Mouse (Mus musculus) 3134 (cell line): ENCODE results near the gene Vmn1r51.
"Not testable (repeated sequence)": the region's sequence is repeated elsewhere in the genome, so short reads cannot be mapped to it uniquely, and the experiment has no call there.

Experiments used
- DNase-seq: peaks from one replicate; pipeline ENCODE4 v3.0.0-alpha.2; 2011; ENCODE audit warnings: low spot score; ENCODE audit not compliant: insufficient read length; ENCODE audit errors: extremely low read depth

The Vmn1r51 gene

DNA sequence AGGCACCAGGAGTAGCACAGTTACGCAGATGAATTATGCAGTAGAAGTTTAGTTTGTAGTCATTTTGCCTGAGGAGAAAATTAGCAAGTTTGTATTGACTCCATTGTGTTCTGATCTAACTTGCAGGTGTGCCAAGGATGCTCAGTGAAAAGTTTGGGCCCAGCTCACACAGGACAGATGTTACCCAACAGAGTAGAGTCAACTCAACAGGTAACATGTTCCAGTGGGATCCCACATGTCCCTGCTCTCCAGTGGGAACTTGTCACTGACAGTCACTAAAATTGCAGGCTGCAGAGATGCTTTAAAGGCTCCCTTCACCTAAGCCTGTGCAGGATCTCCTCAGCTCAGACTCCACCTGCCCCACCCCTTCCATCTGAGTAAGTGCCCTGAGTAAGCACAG is at the start of gene Vmn1r51:
Vmn1r51 (plus strand) TSS at position 301 of the 400 bp plus-strand sequence.
- not testable (repeated sequence) for DNase-seq

DNA sequence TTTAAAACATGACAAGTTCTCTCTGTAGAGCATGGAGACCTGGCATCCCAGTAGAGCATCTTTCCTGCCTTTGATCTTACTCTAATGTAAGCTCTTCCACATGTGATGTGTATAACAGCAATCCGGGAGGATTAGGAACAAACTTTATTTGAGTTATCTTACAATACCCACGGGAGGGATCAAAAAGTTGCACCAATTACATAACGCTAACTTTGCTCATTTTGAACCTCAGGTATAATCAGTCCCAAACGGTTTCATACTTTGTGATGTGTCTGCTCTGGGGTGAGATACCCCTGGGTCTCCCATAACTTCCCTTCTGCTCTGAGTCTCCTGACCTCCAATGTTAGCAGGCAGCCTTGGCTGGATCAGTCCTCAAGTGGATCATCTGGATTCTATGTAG is 44.0 kb upstream of the Vmn1r51 start, which contains the start of gene Vmn1r49:
Vmn1r49 (minus strand) TSS at position 101 of the 400 bp plus-strand sequence.
- DNase-seq, result no peak

DNA sequence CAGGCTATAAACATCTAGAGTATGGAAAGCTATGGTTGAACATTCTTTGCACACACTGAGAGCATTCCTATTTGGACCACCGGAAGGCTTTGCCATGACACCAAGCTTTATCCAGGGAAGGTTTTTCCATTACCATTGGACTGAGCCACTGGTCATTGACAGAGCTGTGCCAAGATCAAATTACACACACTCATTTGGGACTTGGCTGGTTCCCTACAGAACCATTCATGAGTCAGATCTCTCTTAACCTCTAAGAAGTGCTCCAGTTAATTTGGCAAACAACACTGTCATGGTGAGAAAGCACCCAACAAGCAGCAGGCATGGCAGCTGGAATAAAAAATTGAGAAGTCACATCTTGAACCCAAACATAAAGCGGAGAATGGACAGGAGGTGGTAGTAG is 21.8 kb upstream of the Vmn1r51 start:
- peak; percentile 2 for DNase-seq

DNA sequence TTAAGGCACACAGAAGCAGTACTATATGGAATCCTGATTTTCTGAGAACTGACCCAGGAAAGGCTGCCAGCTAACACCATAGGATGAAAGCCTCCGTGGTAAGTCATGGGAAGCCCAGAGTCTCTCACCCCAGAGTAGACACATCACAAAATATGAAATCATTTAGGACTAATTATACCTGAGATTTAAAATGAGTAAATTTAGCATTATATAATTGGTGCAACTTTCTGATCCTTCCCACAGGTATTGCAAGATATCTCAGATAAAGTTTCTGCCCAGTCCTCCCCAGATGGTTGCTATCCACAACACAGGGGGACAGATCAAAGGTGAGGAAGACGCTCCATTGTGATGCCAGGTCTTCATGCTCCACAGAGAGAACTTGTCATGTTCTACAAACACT is 21.3 kb upstream of the Vmn1r51 start, which contains the start of gene Vmn1r50:
Vmn1r50 (plus strand) TSS at position 301 of the 400 bp plus-strand sequence.
- DNase-seq, result no peak

DNA sequence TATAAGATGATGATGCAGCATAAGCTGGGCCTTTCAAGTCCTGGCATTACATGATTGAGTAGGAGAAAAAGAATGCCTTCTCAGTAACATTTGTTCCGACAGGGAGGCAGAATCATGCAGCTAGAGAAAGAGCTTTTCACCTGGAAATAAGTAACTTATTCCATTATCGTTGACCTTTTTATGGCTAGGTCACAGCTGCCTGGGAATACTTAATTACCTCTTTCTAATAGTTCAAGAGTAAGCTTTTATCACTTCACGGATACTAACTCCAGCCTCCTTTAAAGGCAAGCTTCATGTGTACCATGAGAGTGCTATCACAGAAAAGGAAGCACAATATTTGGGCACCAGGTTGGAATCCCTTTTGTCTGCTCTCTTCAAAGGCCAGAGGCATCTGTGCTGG is 37.7 kb downstream of the Vmn1r51 start:
- no peak for DNase-seq

DNA sequence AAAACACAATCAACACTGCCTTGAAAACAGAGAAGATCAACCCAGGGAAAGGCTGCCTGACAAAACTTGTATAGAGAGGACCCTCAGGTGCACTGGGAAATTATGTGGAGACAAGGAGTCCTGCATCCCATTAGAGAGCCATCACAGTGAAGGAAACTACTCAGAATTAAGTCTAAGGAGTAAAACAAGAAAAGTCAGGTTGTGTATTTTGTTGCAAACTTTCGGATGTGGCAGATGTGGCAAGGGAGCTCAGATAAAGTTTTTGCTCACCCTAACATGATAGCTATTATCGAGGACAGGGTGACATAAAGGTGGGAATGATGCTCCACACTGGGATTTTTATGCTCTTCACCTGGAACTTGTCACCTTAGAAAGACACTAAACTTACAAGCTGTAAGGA is 52.1 kb downstream of the Vmn1r51 start, which contains the start of gene Vmn1r52:
Vmn1r52 (plus strand) TSS at position 301 of the 400 bp plus-strand sequence.
- DNase-seq, result no peak
